Mouse (Mus musculus): ENCODE data around the gene Cotl1.

- TF ChIP-seq CTCF (IDR thresholded peaks at IDR 0.05; ENCODE audit: borderline replicate concordance, insufficient read depth, low read depth, low read length) (no peak), POLR2A (IDR thresholded peaks at IDR 0.05; ENCODE audit: borderline replicate concordance, insufficient read depth, low read length) (no peak)
Observed at GRCm38 (mm10) chr8:119812650-119813431, 27.5 kb downstream of the Cotl1 start.

All from cerebellum, adult 2 months (tissue).